Mouse (Mus musculus) erythroid progenitor cell, adult 5-6 weeks (primary cell): ENCODE measurements around the gene Crb2. TPM values are rescaled to one million over a fixed set of nuclear protein-coding genes. Genes with fewer than 3 reads are reported as not detected.

Experiments
- ATAC-seq: replicated peaks from 2 replicates; pipeline ENCODE4 v1.8.0; 2016; ENCODE audit warnings: moderate number of reproducible peaks, mild to moderate bottlenecking, moderate TSS enrichment, inconsistent platforms; ENCODE audit not compliant: poor library complexity, low FRiP score, severe bottlenecking
- total RNA-seq, 2 experiments: library from RNA; stranded (forward) in 1 of 2; stranded (reverse) in 1 of 2; fragments of 150-400 nt in 1 of 2; fragments of 186-747, 209-891 nt in 1 of 2; gene quantifications; 2 replicates each; pipeline versions ENCODE4 v1.2.3 to v1.2.4; 2015 to 2017; ENCODE audit warnings: low replicate concordance in 2 of 2

Crb2 gene
- total RNA-seq (2015; ENCODE audit: low replicate concordance), result not detected in 2 replicates
- not detected in 2 replicates for total RNA-seq (2017; ENCODE audit: low replicate concordance)

DNA sequence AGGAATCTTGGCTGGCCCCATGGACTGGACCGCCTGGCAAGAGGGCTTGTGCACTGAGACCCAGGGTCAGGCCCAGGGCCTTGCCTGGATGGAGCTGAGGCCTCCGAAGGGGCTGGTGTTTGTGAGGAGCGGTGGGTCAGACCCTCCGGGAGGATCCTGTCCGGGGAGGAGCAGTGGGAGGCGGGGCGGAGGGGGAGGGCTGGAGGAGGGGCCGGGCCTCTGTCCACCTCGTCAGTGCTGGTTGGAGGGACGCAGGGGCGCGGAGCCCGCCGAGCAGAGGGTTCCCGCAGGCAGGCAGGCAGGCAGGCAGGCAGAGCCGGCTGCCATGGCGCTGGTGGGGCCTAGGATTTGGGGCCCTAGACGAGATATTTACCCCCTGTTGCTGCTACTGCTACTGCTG lies at the start of gene Crb2:
Gene Crb2, plus strand, starts transcription at position 234 of the 400 bp plus-strand sequence.
- no peak for ATAC-seq

GRCm38 (mm10) chr2:37731241-37731801 lies 44.7 kb upstream of the Crb2 start:
- no peak for ATAC-seq

DNA sequence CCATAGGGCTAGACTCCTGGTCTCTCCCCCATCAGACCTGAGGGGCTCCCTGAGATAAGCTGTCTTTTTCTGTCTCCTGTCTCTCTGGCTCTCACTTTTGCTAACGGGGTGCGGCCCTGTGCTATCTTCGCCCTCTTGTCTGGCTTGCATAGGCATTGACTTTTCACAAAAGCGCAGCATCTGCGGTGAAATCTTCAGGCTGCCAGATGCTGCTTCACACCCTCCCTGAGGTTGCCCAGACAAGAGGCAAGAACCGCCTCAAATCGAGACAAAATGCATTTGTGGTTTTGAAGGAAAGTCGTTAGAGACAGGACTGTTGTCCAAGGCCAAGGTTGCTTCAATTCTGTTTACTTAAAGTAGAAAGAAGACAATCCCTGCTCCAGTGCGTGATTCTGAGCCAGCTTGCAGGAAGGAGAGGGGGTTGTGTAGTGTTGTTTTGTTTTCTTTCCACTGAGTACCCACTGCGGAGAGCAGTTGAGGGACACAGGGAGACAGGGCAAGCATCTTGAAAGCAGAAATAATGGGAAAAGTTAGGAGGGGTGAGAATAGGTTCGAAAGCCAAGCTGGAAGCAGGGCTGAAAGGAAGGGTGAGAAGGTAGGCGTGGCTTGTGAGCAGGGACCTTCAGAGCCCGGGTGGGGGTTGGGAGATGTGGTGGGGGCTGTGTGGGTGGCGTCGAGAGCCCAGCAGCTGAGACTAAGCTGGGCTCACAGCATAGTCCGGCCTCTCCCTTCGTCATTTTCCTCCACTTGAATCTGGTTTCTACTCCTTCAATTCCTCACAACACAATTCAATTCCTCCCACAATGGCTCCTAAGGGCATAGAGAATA lies 40.9 kb upstream of the Crb2 start:
- no peak for ATAC-seq

DNA sequence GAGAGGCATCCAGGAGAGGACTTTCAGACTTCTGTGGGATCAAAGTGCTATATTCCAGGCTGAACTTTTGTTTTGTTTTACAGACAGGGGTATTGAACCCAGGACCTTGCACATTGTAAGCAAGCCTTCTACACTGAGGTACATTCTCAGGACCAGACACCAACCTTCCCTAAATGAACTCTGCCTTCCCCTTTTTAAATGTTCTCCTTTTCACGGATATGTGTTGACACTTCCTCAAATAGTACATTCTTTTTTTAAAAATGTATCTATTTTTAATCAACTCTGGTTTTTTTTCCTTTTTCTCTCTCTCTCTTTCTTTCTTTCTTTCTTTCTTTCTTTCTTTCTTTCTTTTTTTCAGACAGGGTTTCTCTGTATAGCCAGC lies 40.3 kb upstream of the Crb2 start:
- ATAC-seq, result no peak

- ATAC-seq, result no peak
Measured at GRCm38 (mm10) chr2:37741806-37742554, 34.1 kb upstream of the Crb2 start.

DNA sequence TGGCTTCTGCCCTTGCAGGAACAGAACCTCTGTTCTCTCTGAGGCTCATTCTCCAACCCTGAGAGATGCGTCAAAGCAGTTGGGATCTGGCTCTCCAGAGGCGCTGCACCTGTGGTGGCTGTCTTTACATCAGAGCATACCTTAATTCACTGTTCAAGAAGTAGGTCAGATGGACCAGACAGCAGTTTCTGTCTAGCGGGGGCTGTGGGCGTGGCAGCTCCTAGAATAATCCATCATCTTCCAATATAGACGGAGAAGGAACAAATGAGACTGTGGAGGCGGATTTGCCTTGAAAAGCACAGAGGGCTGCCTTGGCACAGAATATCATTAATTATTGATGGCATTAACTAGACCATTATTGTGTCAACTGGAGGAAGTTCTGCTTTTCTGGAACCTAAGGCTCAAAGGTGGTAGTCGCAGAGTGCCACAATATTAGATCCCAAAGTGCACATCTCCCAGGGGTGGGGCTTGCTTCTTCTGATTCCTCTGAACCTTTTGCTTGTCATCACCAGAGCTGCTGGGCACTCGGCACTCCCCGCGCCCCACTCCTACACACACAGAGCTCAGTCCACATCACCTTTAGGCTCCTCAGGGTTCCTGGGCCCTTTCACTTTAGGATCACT lies 31.2 kb upstream of the Crb2 start:
- ATAC-seq, result no peak

- ATAC-seq, result no peak
Measured at GRCm38 (mm10) chr2:37746293-37747049, 29.6 kb upstream of the Crb2 start.

DNA sequence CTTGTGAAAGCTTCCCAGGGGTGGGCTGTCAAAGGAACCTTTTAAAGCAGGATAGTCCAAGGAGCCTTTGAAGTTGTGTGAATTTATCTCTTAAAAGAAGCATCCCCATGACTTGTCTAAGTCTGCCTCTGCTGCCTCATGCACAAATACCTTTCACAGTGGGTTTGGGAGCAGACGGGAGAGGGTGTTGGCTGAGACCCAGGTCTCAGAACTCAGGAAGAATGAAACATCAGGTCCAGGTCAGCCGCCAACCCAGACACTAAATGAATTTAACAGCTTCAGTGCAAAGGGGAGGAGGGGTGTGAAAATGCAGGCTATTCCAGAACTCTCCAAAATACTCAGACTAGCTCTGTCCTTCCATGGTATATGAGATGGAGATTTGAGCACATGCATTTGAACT lies 28.1 kb upstream of the Crb2 start:
- no peak for ATAC-seq

GRCm38 (mm10) chr2:37748442-37749066 lies 27.5 kb upstream of the Crb2 start:
- ATAC-seq, result no peak

DNA sequence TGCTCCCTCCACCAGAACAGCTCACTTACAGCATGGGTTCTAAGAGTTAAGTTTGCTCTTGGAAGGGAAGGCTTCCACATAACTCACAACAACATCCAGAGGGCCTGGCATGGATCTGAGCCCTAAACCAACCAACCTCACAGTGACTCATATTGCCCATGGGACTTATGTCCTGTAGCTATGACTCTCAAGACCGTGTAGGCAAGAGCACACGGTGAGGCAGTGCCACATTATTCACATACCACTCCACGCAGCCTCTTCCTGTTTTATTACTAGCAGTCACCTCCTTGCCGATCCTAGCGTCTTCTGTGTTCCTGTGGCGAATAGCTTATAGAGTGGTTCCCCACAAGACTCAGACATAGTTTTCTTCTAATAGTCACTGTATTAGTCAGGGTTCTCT lies 26.7 kb upstream of the Crb2 start:
- ATAC-seq, result no peak

DNA sequence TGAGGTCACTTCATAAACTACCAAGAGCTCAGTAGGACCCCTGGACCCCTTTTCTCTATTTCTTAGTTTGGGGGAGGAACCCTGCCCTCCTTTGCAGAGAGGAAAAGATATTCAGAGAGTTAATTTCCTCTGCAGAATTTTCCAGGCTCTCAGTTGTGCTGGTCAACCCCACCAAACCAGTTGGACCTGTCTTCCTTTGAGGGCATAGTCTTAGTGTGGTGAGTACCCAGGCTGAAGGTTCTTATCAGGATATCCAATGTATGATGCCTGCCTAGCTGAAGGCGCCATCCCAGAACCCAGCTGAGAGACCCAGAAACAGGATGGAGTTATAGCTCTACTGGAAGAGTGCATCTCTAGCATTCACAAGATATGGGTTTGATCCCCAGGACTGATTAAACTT lies 24.9 kb upstream of the Crb2 start:
- ATAC-seq, result no peak

DNA sequence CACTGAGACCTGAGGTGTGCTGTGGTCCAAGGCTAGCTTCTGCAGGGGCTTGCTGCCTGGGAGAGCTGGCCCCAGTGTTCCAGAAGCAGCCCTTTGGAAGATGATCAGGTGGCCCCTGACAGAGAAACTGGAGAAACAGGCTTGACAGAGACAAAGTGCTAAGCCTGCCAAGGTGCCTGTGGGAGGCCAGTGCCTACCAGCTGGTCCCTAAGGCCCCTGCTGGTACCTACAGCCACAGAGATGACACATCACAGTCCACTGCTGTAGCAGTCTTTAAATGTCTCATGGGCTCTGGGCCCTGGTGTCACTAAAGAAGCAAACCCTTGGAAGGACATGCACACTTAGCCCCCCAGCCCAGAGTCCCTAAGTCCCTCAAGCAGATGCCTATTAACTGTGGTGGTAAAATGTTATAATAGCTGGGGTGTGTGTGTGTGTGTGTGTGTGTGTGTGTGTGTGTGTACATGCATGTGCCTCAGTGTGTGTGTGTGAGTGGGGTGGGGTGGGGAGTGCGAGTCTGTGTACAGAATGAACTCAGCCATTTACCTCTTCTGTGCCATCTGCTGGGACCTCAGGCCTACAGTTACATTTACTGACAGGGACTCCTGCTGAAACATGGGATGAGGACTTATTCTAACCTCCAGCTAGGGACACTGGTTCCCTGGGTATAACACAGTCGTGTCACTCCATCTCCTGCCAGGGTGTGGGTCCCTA lies 19.7 kb upstream of the Crb2 start:
- no peak for ATAC-seq

- no peak for ATAC-seq
Measured at GRCm38 (mm10) chr2:37757016-37757415, 19.0 kb upstream of the Crb2 start.

GRCm38 (mm10) chr2:37757784-37758183 lies 18.3 kb upstream of the Crb2 start:
- ATAC-seq, result no peak

DNA sequence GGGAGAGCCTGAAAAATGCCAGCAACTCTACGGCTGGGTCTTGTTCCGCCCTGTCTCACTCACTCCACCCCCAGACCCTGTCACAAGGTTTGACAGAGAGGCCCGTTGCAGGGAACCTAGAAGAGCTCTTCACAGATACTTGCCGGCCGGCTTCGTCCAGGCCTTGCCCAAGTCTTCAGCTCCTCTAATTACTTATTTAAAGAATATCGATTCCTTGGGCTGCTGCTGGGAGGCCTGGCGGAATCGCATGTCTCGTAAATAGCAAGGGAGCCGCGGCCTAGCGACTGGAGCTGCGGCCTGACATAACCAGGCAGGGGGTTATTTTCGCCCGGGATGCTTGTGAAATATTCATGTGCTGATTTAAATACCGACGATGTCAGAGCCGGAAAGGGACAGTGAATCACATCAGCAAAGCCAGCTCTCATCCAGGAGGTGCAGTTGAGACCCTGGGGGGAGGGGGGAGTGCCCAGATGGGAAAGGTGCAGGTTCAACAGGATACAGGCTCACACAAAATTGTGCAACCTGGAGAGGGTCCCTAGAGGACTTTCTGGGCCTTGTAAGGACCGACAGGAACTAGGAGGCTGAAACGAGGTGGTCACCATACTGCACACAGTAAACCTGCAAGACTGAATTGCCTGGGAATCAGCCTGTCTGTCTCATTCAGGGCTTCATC lies 17.6 kb upstream of the Crb2 start:
- no peak for ATAC-seq

GRCm38 (mm10) chr2:37760633-37761032 lies 15.4 kb upstream of the Crb2 start:
- ATAC-seq, result no peak

- ATAC-seq, result no peak
Measured at GRCm38 (mm10) chr2:37763638-37764037, 12.4 kb upstream of the Crb2 start.

GRCm38 (mm10) chr2:37764514-37764913 lies 11.5 kb upstream of the Crb2 start:
- ATAC-seq, result no peak
